Mouse (Mus musculus) heart, postnatal 10 days (tissue): ENCODE data around the gene Slc25a16. TPM values are rescaled to one million over a fixed set of nuclear protein-coding genes. Genes with fewer than 3 reads are reported as not detected.
"Not testable (repeated sequence)": the region's sequence is repeated elsewhere in the genome, so short reads cannot be mapped to it uniquely, and the experiment has no call there.

Experiments used
- DNase-seq, 2 experiments: peaks; one replicate each; pipeline ENCODE4 v3.0.0; 2021
- intact Hi-C: fragments of 180-260 bp; cut with DNase I; formaldehyde crosslinking; loops from one replicate; pipeline ENCODE4 v1.15.1; 2025
- total RNA-seq, 2 experiments: library from RNA; stranded (reverse); gene quantifications; 2 replicates each; pipeline ENCODE4 v1.2.3; 2021

The Slc25a16 gene
- total RNA-seq, 2 experiments from 2014 or later: 29.5 to 30.7 TPM

DNA sequence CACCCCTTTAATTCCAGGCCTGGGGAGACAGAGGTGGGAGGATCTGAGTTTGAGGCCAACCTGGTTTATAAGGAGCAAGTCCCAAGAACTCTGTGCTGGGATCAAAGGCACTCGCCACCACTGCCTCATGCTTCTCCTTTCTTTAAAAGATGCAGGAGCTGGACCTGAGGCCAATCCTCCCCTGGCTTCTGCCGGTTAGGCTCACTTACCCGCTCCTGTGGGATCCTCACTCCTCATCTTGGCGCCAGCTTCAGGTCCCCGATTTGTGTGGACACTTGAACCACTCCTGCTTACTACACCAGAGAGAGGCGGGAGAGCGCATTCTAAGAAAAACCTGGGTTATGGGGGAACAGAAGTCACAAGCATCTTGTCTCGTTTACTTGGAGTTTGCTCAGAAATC is 18.6 kb upstream of the Slc25a16 start:
- intact Hi-C loops: no loop called here
- DNase-seq: no peak

DNA sequence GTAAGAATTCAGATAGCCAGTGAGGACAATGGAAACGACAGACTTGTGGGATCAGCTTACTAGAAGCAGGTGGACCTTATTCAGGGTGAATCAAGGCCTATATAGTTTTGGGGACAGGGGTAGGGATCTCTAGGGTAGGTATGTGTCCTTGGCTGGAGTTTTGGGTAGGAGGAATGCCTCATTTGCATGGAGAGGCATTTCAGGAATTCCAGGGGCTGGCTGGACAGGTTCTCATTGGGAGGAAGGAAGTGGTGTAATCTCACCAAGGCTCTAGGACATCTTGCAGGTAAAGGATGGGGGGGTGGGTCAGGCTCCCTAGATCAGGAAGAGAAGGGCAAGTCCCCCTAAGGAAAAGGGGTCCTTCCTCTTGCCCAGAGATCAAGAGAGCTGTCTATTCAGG is 17.6 kb upstream of the Slc25a16 start:
- intact Hi-C loops: no loop called here

DNA sequence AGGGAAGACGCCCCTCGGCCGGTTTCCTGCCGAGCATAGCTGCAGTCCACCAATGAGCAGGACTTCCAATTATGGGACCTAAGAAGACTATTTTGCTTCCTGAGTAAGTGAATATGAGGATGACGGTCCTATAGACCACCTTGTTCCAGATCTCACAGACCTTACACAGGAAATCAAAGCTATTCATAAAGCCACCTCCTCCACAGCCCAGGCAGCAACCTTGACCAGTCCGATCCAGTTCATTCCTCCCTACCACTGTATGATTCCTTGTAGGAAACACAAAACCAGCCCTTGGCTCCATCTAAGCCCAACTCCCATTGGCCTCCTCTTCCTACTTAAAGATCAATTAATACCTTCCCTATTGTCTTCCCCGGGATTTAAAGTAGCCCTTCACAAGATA is 14.1 kb upstream of the Slc25a16 start:
- intact Hi-C loops: no loop called here
- DNase-seq: no peak

More for the DNA sequence above, 17.6 kb upstream of the Slc25a16 start:
- DNase-seq: no peak

DNA sequence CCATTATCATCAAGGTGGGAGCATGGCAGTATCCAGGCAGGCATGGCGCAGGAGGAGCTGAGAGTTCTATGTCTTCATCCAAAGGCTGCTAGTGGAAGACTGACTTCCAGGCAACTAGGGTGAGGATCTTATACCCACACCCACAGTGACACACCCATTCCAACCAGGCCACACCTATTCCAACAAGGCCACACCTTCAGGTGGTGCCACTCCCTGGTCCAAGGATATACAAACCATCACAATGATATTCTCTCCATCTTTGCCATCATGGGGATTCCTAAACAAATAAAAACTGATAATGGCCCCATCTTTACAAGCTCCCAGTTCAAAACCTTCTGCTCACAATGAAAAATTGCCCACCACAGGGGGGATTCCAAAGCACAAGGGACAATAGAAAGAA is 11.5 kb upstream of the Slc25a16 start, which contains the start of gene Tet1:
Gene Tet1 (minus strand): TSS at position 101 of the 400 bp plus-strand sequence.
- intact Hi-C loops, DNase-seq: not testable (repeated sequence)

DNA sequence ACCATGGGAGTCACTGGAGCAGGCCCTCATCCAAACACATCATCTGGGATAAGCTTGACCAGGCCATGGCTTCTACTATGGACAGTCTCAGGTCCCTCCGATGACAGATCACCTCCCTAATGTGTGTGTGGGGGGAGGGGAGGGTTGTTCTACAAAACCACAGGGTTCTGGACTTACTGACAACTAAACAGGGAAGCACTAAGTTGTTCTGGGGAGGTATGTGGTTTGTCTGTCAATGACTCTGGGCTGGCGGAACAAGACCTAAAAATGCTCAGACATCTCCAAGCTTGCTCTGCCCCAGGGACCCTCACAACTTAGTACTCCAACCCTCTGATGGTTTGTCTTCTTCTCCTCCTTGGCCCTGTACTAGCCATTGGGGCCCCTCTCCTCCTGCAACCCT is 9.3 kb upstream of the Slc25a16 start:
- intact Hi-C loops: no loop called here
- DNase-seq: no peak

DNA sequence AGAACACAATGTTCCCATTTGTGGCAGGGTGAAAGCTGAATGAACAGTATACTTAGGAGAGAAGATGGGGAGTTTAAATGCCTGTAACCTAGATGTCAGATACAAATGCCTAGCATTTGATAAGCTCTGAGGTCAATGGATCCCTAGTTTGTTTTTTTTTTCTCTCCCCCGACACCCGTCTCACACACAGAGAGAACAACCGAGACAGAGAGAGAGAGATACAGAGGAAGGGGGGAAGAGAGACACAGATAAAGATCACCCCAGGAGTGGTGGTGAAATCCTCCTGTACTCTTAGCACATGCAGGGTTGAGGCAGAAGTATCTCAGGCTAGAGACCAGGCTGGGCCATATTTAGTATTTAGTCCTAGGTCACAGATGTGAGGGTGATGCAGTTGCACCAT is 1.4 kb upstream of the Slc25a16 start:
- no peak for DNase-seq
- intact Hi-C loops: no loop called here

DNA sequence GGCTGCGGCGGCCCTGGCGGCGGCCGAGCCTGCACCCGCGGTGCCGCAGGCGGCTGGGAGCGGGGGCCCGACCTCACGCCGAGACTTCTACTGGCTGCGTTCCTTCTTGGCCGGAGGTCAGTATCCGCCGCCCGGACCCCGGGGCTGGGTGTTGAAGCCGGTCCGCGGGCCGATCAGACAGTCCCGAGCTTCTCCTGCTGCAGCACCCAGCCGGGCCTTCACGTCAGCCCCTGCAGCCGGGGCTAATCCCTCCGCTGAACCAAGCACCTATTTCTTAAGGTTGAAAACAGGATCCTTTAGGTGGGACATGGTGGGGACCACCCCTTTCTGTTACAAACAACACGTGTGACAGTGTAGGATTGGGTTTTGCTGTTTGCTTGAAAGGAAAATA is 328 bp downstream of the Slc25a16 start:
- intact Hi-C loops: loop anchor here (5.0 kb wide), 1 partner anchor 53 kb away; no protein-coding TSS in a partner anchor
- no peak for DNase-seq

DNA sequence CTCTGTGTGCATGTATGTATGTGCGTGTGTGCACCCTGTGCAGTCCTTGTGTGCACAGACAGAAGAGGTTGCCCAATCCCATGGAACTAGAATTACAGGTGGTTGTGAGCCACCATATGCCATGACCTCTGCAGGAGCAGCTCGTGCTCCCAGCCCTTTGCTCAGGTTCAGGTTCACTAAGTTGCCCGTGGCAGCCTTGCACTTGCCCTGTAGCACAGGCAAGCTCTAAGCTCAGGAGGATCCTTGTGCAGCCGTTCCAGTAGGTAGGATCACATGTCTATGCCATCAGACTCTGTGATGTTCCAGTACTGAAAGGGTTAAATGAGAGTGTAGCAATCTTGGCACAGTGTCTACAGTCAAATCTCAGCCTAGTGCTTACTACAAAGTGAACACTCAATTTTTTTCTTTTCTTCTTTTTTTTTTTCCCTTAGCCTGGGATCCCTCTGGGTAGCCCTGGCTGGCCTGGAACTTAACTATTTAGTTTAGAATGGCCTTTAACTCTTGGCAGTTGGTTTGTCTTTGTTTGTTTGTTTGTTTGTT is 3.7 kb downstream of the Slc25a16 start:
- intact Hi-C loops: loop anchor here (5.0 kb wide), 1 partner anchor 57 kb away; no protein-coding TSS in a partner anchor
- DNase-seq: no peak

DNA sequence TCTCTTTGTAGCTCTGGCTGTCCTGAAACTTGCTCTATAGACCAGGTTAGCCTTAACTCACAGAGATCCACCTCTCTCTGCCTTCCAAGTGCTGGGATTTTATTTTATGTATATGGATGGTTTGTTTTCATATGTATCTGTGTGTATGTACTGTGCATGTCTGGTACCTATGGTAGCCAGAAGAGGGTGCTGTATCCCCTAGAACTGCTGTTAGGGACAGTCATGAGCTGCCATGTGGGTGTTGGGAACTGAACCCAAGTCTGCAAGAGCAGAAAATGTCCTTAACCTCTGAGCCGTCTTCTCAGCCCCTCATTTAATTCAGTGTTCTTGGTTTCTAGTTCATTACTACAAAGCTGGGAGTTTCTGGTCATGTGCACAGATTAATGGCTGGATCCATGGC is 11.9 kb downstream of the Slc25a16 start:
- no peak for DNase-seq
- intact Hi-C loops: no loop called here

DNA sequence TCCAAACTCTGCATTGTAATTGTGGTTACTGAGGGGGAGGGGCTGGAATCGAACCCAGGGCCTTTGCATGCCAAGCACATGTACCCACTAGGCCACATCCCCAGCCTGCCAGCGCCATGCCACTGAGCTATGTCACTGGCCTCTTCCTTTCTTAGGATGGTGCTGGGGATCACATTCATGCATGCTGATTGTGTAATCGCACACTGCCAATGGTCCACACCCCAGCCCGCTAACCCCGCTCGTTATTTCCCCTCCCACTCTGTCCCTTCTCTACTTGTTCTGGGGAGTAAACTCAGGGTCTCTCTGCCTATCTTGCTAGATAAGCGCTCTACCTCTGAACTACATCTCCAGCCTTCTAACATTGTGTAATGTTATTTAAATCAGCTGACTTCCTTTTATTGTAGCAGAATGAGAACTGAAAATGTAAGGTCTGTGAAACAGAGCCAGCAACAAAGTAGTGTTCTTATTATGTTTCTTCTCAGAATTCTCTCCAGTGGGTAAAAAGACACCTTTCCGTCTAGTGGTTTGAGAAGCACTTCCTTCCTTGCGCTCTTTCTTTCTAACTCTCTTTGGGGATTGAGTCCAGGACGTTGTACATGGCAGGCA is 24.6 kb downstream of the Slc25a16 start:
- no peak for DNase-seq

DNA sequence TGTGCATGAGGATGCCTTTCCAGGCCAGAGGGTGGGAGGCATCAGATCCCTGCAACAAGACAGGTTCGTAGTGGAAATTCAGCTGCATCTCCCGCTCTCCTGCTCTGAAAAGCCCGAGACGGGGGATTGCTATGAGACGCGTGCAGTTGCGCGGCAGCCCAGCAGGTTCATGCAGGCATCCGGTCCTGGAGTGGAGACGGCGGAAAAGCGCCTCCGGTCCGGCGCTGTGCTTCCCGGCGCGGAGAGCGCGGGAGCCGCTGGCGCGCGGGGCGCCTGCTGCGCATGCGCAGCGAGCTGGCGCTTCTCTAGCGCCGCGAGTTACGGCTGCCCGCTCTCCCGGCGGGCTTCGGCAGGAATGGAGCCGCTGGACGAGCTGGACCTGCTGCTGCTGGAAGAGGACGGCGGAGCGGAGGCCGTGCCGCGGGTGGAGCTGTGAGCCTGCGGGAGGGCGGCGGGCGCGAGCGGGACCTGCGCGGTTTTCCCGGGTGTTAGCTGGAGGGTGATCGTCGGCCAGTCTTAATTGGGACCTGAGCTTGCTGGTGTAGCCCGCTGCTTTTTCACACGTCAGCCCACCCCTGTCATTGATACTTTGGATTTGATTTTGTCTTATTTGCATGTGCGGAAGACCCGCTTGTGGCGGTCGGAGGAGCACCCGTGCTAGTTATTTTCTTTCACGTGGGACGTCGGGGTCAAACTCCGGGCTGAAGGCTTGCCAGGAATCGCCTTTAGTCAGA is 26.5 kb downstream of the Slc25a16 start, which contains the start of gene Dna2:
Gene Dna2 (plus strand): TSS at position 289 of the 734 bp plus-strand sequence.
- intact Hi-C loops: no loop called here
- peak; percentile 79 to 81 for DNase-seq

More for the DNA sequence above, 24.6 kb downstream of the Slc25a16 start:
- intact Hi-C loops: no loop called here

DNA sequence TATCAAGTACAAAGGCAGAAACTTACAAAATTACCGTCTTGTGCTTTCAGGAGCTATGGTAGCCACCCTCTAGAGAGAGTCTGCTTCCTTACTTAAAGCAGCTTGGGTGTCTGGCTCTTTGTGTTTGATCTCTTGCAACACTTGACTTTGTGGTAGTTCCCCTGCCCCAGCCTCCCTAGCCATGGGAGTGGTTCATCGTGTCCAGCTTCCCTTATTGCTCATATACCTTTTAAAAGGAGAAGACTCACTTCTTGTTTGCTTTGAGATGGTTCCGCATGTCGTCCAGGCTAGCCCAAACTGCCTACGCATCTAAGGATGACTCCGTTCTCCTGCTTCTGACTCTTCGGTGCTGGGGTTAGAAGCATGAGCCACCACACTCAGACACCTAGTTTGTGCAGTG is 28.1 kb downstream of the Slc25a16 start:
- DNase-seq: no peak
- intact Hi-C loops: no loop called here

DNA sequence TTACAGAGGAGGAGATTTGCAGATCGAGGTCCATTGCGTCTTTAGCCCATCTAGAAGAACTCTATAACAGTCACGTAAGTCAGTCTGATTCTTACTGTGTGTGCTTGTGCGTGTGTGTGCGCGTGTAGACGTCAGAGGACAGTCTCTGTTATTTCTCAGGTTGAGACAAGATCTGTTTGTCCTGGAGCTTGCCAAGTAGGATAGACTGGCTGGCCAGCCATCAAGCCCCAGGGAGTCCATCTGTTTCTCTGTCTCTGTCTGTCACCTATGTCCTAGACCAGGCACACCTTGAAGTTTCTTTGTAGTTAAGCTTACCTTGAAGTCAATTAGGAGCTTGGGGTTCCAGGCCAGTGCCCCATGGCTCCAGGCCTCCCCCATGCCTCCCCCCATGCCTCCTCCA is 43.5 kb downstream of the Slc25a16 start:
- intact Hi-C loops: no loop called here
- DNase-seq: no peak

DNA sequence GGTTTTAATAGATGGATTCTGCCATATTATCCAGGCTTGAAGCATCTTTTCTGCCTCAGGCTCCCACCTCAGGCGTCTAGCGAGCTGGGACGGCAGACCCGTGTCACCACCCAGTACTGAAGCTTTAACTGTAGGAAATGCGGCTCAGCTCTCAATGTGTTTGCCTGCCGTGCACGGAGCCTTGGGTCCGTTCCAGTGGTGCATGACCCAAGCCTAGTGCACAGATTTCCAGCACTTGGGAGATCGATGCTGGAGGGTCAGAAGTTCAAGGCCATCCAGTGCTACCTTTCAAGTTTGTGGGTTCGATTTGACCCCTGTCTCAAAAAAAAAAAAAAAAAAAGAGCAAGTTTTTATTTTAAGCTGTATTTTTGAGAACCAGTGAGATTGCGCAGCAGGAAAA is 45.4 kb downstream of the Slc25a16 start:
- DNase-seq: no peak
- intact Hi-C loops: no loop called here

DNA sequence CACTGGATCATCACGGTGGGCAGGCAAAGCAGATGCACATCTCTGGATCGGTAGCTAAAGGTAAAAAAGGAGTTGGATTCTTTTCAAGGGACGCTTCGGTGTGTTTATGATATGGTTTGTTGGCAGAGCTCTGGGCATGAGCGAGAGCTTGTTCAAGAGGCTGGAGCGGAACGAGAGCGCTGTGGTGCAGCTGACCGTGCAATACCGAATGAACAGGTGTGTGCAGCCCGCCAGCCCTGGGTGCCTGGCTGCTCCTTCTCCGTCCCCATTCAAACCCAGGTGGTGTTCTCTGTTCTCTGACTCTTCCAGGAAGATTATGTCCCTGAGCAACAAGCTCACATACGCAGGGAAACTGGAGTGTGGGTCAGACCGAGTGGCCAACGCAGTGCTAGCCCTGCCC is 45.9 kb downstream of the Slc25a16 start:
- no peak for DNase-seq
- intact Hi-C loops: no loop called here

DNA sequence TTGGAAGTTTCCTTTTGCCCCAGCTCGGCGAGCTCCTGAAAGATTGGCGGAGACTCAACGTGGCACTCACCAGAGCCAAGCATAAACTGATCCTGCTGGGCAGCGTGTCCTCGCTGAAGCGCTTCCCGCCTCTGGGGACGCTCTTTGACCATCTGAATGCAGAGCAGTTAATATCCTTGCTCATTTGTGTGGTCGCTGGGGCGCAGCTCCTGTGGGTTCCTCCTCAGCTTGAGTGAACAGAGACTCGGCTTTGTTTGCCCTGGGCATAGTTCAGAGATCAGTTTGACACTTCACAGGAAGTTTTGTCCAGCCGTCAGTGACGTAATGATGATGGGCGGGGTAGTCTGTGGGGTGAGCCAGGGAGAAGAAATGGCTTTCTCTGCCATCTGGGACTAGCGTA is 51.4 kb downstream of the Slc25a16 start:
- intact Hi-C loops: no loop called here
- DNase-seq: no peak

DNA sequence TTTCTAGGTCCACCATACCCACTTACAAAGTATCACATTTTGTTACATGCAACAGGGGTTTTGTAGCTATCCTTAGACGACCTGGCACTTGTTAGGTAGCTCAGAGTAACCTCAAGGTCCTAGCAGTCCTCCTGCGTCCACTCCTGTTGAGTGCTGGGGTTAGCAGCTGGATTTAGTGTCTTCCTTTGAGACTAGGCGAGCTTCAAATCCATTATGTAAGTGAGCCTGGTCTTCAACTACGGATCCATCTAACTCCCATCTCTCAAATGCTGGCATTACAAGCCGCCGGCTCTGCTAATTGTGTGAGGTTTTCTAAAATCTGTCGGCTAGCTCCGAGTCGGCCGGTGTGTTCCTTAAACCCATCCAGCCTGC is 59.2 kb downstream of the Slc25a16 start:
- no peak for DNase-seq
- intact Hi-C loops: no loop called here

DNA sequence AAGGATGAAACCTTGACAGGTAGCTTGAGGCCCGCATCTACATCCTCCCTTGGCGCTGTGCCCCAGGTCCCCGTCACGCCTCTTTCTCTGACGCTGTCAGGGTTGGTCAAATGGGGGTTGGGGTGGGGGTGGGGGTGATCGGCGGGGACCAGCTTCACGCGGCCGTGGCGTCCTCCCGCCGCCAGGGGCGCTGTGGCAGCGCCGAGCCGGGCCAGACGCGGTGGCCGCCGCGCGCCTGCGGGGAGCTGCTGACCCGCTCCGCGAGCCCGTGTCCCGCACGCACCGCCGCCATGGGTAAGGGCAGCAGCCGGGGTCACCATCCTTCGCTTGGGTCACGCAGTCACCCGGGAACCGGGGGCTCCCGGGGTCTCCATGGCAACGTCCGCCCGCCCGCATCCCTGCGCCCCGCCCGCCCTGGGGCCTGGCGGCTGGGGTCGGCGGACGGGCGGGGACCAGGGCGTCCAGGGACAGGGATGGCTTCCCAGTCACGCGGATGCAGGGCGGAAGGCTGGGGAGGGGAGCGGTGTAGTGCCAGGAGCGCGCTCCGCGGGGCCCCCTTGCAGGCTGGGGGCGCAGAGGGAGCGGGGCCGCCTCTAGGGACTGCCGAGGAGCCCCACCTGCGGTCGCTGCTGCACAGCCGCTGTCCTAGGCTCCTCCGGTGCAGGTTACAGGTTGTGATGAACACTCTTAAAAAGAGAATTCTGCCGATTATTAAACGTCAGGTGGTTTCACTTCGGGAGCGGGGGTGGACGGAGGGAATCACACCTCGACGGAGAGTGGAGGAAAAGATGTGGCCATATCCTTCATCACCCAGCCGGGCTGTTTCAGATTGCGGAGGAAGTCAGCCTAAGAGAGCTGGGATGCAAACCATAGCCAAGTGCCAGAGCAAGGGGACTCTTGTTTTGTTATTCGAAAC is 59.9 kb downstream of the Slc25a16 start, which contains the start of gene Rufy2:
Gene Rufy2 (plus strand): TSS at position 185 of the 916 bp plus-strand sequence.
- intact Hi-C loops: no loop called here
- peak; percentile 83 to 91 for DNase-seq

DNA sequence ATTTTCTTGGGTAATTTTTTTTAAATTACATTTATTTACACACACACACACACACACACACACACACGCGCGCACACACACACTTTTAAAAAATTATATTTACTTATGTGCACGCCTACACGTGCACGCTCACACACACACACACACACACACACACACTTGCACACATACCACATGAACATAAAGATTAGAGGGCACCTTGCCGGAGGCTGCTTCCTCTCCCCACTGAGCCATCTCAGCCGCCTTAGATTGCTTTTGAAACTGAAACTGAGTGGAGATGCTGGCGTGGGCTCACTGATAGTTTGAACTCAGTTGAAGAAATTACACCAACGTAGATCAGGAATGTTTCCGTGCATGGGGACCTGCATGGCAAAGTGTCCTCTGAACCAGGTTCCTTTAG is 63.6 kb downstream of the Slc25a16 start:
- intact Hi-C loops: no loop called here
- peak in 1 of 2 experiments; percentile 10 for DNase-seq

DNA sequence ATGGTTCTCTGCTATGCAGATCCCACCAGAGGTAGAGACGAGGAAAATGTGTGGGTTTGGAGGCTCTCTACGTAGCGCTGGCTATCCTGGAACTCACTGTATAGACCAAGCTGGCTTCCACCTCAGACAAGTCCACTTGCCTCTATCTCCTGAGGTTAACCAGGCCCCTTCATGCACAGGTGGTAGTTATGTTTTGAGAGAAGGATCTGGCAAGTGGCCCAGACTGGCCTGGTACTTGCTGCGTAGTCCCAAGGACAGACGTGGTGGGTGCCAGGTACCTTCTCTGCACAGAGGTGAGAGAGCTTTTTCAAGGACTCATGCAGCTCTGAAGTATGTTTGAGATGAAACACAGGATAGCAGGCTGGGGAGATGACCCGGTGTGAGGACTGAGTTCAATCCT is 64.1 kb downstream of the Slc25a16 start:
- peak; percentile 58 to 65 for DNase-seq
- intact Hi-C loops: no loop called here

DNA sequence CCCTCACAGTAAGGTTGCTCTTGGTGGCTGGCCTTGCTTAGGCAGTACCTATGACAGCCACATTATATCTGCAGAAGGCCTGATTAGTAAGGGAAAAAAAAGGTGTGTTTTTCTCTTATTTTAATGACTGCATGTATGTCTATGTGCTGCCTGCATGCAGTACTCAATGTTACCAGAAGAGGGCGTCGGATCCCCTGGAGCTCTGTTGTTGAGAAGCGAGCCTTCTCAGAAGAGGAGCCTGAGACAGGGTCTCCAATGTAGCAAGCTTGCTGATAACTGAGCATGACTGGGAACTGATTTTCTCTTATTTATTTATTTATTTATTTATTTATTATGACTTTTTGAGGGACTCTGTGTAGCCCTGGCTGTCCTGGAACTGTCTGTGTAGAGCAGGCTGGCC is 66.9 kb downstream of the Slc25a16 start:
- peak; percentile 11 to 23 for DNase-seq
- intact Hi-C loops: no loop called here
